Mouse (Mus musculus): ENCODE results near the gene Bdh2. TPM values are rescaled to one million over a fixed set of nuclear protein-coding genes. Genes with fewer than 3 reads are reported as not detected.

Gene Bdh2
- total and polyA plus RNA-seq, 2 experiments from 2014 or later, result 3.1 to 8.3 TPM

GRCm38 (mm10) chr3:135280160-135280559 is 861 bp upstream of the Bdh2 start:
- Histone ChIP-seq H3K9ac (replicated peaks; ENCODE audit: low read length) (no peak overlapping the region), H3K27ac (no peak overlapping the region), H3K4me1 (ENCODE audit: insufficient read depth, low read length) (no peaks in the 10 kb centered on the region; the same call in 1 of the 2 replicates), H3K36me3 (ENCODE audit: insufficient read depth, low read length) (no peaks in the 10 kb centered on the region), H3K27me3 (ENCODE audit: insufficient read depth, low read length) (no peaks in the 10 kb centered on the region), H3K9me3 (ENCODE audit: low read length) (no peaks in the 10 kb centered on the region), H3K4me3 (ENCODE audit: low read length) (no peak overlapping the region), H3K4me2 (ENCODE audit: low read depth, low read length) (no peak overlapping the region)
- 85% methylated on average over 4 of the region's 4 CpGs for WGBS
- no peak for TF ChIP-seq CTCF (IDR thresholded peaks at IDR 0.05; ENCODE audit: low read depth)
- no peak for DNase-seq (ENCODE audit: low spot score)
- no peak for ATAC-seq

GRCm38 (mm10) chr3:135281701-135282100 is 680 bp downstream of the Bdh2 start:
- no peak for TF ChIP-seq CTCF (IDR thresholded peaks at IDR 0.05; ENCODE audit: low read depth)
- no peaks in the 10 kb centered on the region for H3K36me3 ChIP-seq (ENCODE audit: insufficient read depth, low read length)
- H3K9me3 ChIP-seq (ENCODE audit: low read length), result no peaks in the 10 kb centered on the region
- no peak overlapping the region for H3K4me3 ChIP-seq (ENCODE audit: low read length)
- no peak overlapping the region for H3K4me2 ChIP-seq (ENCODE audit: low read depth, low read length)
- WGBS, result 89% methylated on average over 8 of the region's 8 CpGs
- H3K9ac ChIP-seq (replicated peaks; ENCODE audit: low read length), result no peak overlapping the region
- DNase-seq (ENCODE audit: low spot score), result no peak
- H3K27me3 ChIP-seq (ENCODE audit: insufficient read depth, low read length), result no peaks in the 10 kb centered on the region
- H3K4me1 ChIP-seq (ENCODE audit: insufficient read depth, low read length), result no peaks in the 10 kb centered on the region; the same call in 1 of the 2 replicates
- ATAC-seq, result no peak
- H3K27ac ChIP-seq, result no peak overlapping the region

GRCm38 (mm10) chr3:135285256-135285655 is 4.2 kb downstream of the Bdh2 start:
- Histone ChIP-seq H3K4me1 (ENCODE audit: insufficient read depth, low read length) (no peaks in the 10 kb centered on the region; the same call in 1 of the 2 replicates), H3K27ac (no peak overlapping the region), H3K27me3 (ENCODE audit: insufficient read depth, low read length) (no peaks in the 10 kb centered on the region), H3K4me2 (ENCODE audit: low read depth, low read length) (no peak overlapping the region), H3K9ac (replicated peaks; ENCODE audit: low read length) (no peak overlapping the region), H3K9me3 (ENCODE audit: low read length) (no peaks in the 10 kb centered on the region), H3K4me3 (ENCODE audit: low read length) (no peak overlapping the region), H3K36me3 (ENCODE audit: insufficient read depth, low read length) (no peaks in the 10 kb centered on the region)
- no peak for TF ChIP-seq CTCF (IDR thresholded peaks at IDR 0.05; ENCODE audit: low read depth)
- DNase-seq (ENCODE audit: low spot score), result no peak
- 92% methylated on average over 11 of the region's 11 CpGs for WGBS
- ATAC-seq, result no peak

- 85% methylated on average over 3 of the region's 3 CpGs for WGBS
- ATAC-seq, result no peak
These were observed 4.8 kb downstream of the Bdh2 start for GRCm38 (mm10) chr3:135285807-135286206.

GRCm38 (mm10) chr3:135288138-135288750 is 7.2 kb downstream of the Bdh2 start:
- H3K4me1 ChIP-seq (ENCODE audit: insufficient read depth, low read length), result no peaks in the 10 kb centered on the region
- H3K27me3 ChIP-seq (ENCODE audit: insufficient read depth, low read length), result no peaks in the 10 kb centered on the region
- H3K9me3 ChIP-seq (ENCODE audit: low read length), result no peaks in the 10 kb centered on the region
- TF ChIP-seq CTCF (IDR thresholded peaks at IDR 0.05; ENCODE audit: low read depth), result no peak
- 90% methylated on average over 8 of the region's 8 CpGs for WGBS
- no peak overlapping the region for H3K27ac ChIP-seq
- H3K4me2 ChIP-seq (ENCODE audit: low read depth, low read length), result no peak overlapping the region
- ATAC-seq (no peak), DNase-seq (ENCODE audit: low spot score) (no peak)
- no peak overlapping the region for H3K9ac ChIP-seq (replicated peaks; ENCODE audit: low read length)
- no peak overlapping the region for H3K4me3 ChIP-seq (ENCODE audit: low read length)
- H3K36me3 ChIP-seq (ENCODE audit: insufficient read depth, low read length), result no peaks in the 10 kb centered on the region

More at GRCm38 (mm10) chr3:135285807-135286206, 4.8 kb downstream of the Bdh2 start:
- no peaks in the 10 kb centered on the region; the same call in 1 of the 2 replicates for H3K4me1 ChIP-seq (ENCODE audit: insufficient read depth, low read length)
- H3K27me3 ChIP-seq (ENCODE audit: insufficient read depth, low read length), result no peaks in the 10 kb centered on the region
- H3K9ac ChIP-seq (replicated peaks; ENCODE audit: low read length), result no peak overlapping the region
- H3K4me2 ChIP-seq (ENCODE audit: low read depth, low read length), result no peak overlapping the region
- no peak overlapping the region for H3K27ac ChIP-seq
- no peak for DNase-seq (ENCODE audit: low spot score)
- no peak overlapping the region for H3K4me3 ChIP-seq (ENCODE audit: low read length)
- no peaks in the 10 kb centered on the region for H3K9me3 ChIP-seq (ENCODE audit: low read length)
- TF ChIP-seq CTCF (IDR thresholded peaks at IDR 0.05; ENCODE audit: low read depth), result no peak
- no peaks in the 10 kb centered on the region for H3K36me3 ChIP-seq (ENCODE audit: insufficient read depth, low read length)

- Histone ChIP-seq H3K4me1 (ENCODE audit: insufficient read depth, low read length) (no peaks in the 10 kb centered on the region), H3K9ac (replicated peaks; ENCODE audit: low read length) (no peak overlapping the region), H3K9me3 (ENCODE audit: low read length) (no peaks in the 10 kb centered on the region), H3K4me2 (ENCODE audit: low read depth, low read length) (no peak overlapping the region), H3K27me3 (ENCODE audit: insufficient read depth, low read length) (no peaks in the 10 kb centered on the region), H3K36me3 (ENCODE audit: insufficient read depth, low read length) (no peaks in the 10 kb centered on the region), H3K4me3 (ENCODE audit: low read length) (no peak overlapping the region), H3K27ac (no peak overlapping the region)
- 98% methylated on average over 1 of the region's 1 CpGs for WGBS
- no peak for ATAC-seq
- TF ChIP-seq CTCF (IDR thresholded peaks at IDR 0.05; ENCODE audit: low read depth), result no peak
- no peak for DNase-seq (ENCODE audit: low spot score)
These were observed 8.1 kb downstream of the Bdh2 start for GRCm38 (mm10) chr3:135289148-135289547.

GRCm38 (mm10) chr3:135290249-135290894 is 9.4 kb downstream of the Bdh2 start:
- Histone ChIP-seq H3K9me3 (ENCODE audit: low read length) (no peaks in the 10 kb centered on the region), H3K9ac (replicated peaks; ENCODE audit: low read length) (no peak overlapping the region), H3K36me3 (ENCODE audit: insufficient read depth, low read length) (no peaks in the 10 kb centered on the region), H3K27me3 (ENCODE audit: insufficient read depth, low read length) (no peaks in the 10 kb centered on the region), H3K4me1 (ENCODE audit: insufficient read depth, low read length) (no peaks in the 10 kb centered on the region), H3K27ac (no peak overlapping the region), H3K4me3 (ENCODE audit: low read length) (no peak overlapping the region), H3K4me2 (ENCODE audit: low read depth, low read length) (no peak overlapping the region)
- DNase-seq (ENCODE audit: low spot score) (peak; percentile 88), ATAC-seq (peak; percentile 87)
- WGBS, result 99% methylated on average over 7 of the region's 7 CpGs
- peak; percentile 92 for TF ChIP-seq CTCF (IDR thresholded peaks at IDR 0.05; ENCODE audit: low read depth)
